Mouse (Mus musculus) heart, embryonic 14.5 days (tissue): Measurements from ENCODE around the gene Npas3. TPM values are rescaled to one million over a fixed set of nuclear protein-coding genes. Genes with fewer than 3 reads are reported as not detected.

ENCODE experiments used
- ATAC-seq: fragments of 200-750 bp; cut with Nextera tagmentation; 2 replicates; pipeline ENCODE4 v1.8.0; 2017; ENCODE audit warnings: low read depth, moderate TSS enrichment; ENCODE audit not compliant: insufficient number of reproducible peaks, insufficient read depth, low FRiP score
- H3K27ac ChIP-seq, 2 experiments: fragments of 200-500 bp in 1 of 2; fragments of 300-500 bp in 1 of 2; sonication (generic) in 1 of 2; replicated peaks in 1 of 2; 2 replicates each; pipeline ENCODE4 v1.5.1; 2012 to 2014; ENCODE audit warnings: low read depth in 2 of 2, low read length in 2 of 2, control low read depth in 1 of 2, mild to moderate bottlenecking in 1 of 2, mixed read lengths in 1 of 2; ENCODE audit not compliant: control insufficient read depth in 1 of 2, insufficient read depth in 1 of 2
- H3K27me3 ChIP-seq: fragments of 300-500 bp; sonication (generic); 2 replicates; pipeline ENCODE4 v1.6.1; 2014; ENCODE audit warnings: mild to moderate bottlenecking, low read length, control low read depth; ENCODE audit not compliant: control insufficient read depth, insufficient read depth
- H3K36me3 ChIP-seq: fragments of 300-500 bp; sonication (generic); 2 replicates; pipeline ENCODE4 v1.6.1; 2014; ENCODE audit warnings: mild to moderate bottlenecking, control low read depth, low read length, mixed read lengths; ENCODE audit not compliant: control insufficient read depth, insufficient read depth
- H3K4me1 ChIP-seq, 2 experiments: fragments of 200-500 bp in 1 of 2; fragments of 300-500 bp in 1 of 2; sonication (generic) in 1 of 2; 2 replicates each; pipeline ENCODE4 v1.6.1; 2012 to 2014; ENCODE audit warnings: low read length in 2 of 2, control low read depth in 1 of 2, mixed read lengths in 1 of 2; ENCODE audit not compliant: control insufficient read depth in 2 of 2, insufficient read depth in 2 of 2
- H3K4me2 ChIP-seq: fragments of 300-500 bp; sonication (generic); 2 replicates; pipeline ENCODE4 v1.6.1; 2014; ENCODE audit warnings: mild to moderate bottlenecking, low read length
- H3K4me3 ChIP-seq, 2 experiments: fragments of 200-500 bp in 1 of 2; fragments of 300-500 bp in 1 of 2; sonication (generic) in 1 of 2; 2 replicates each; pipeline ENCODE4 v1.5.1; 2012 to 2014; ENCODE audit warnings: low read length in 2 of 2, mild to moderate bottlenecking in 2 of 2, control low read depth in 1 of 2, low read depth in 1 of 2, moderate library complexity in 1 of 2; ENCODE audit not compliant: control insufficient read depth in 1 of 2, insufficient read depth in 1 of 2
- H3K9ac ChIP-seq: fragments of 300-500 bp; sonication (generic); 2 replicates; pipeline ENCODE4 v1.6.1; 2014; ENCODE audit warnings: mild to moderate bottlenecking, low read length
- H3K9me3 ChIP-seq: fragments of 300-500 bp; sonication (generic); 2 replicates; pipeline ENCODE4 v1.6.1; 2016; ENCODE audit warnings: low read length, control low read depth; ENCODE audit not compliant: control insufficient read depth
- WGBS: fragments of 180-500 bp; shearing (Covaris S2); extraction: QIAGEN DNeasy Blood & Tissue Kit; methylation state at CpG from one replicate; pipeline ENCODE4 v1.1.7; 2014; 5-methylcytosine and 5-hydroxymethylcytosine counted together
- polyA plus RNA-seq: library from polyadenylated mRNA; unstranded; fragments of >200 nt; fragmentation: Nextera tagmentation; extraction: Ambion mirVana; gene quantifications from 2 replicates; pipeline ENCODE4 v1.2.1, GENCODE M21; 2014

Gene Npas3
- polyA plus RNA-seq, 1 experiment from 2014 or later: 1.3 TPM

GRCm38 (mm10) chr12:53247491-53248035 is 914 bp upstream of the Npas3 start:
- H3K27ac ChIP-seq: no peak overlapping the region
- H3K4me3 ChIP-seq: peak overlapping the region; percentile 50 to 58
- WGBS: under 1% methylated on average over 25 of the region's 25 CpGs
- ATAC-seq: no peak
- peaks cover 76% of the 10 kb centered on the region for H3K27me3 ChIP-seq
- H3K9ac ChIP-seq: no peak overlapping the region
- peak overlapping the region; percentile 96 for H3K4me2 ChIP-seq
- H3K9me3 ChIP-seq: no peaks in the 10 kb centered on the region
- peaks cover 10 to 21% of the 10 kb centered on the region in 2 experiments for H3K4me1 ChIP-seq
- H3K36me3 ChIP-seq: no peaks in the 10 kb centered on the region

DNA sequence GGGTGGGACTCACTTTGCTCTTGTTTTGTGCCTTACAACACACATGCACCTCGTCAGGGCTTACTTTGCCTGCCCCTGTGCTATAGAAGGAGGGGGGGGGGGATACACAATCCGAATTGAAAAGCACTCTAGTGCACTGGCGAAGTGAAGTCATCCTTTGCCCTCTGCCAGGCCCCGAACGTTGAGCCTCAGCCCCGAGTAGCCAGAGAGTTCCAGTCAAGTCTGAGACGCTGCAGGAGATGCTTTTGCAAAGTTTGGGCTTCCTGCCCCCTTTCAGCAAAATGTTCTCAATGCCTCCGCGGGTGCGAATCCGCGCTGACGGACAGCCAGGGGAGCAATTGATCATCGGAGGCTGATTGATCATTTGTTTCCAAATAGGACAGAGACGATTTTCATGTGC is 319 bp downstream of the Npas3 start:
- Histone ChIP-seq H3K9ac (peak overlapping the region; percentile 60), H3K9me3 (no peaks in the 10 kb centered on the region), H3K36me3 (no peaks in the 10 kb centered on the region), H3K4me2 (peak overlapping the region; percentile 96), H3K4me3 (peak overlapping the region; percentile 50 to 58), H3K27ac (no peak overlapping the region), H3K4me1 (peaks cover 10 to 23% of the 10 kb centered on the region in 2 experiments), H3K27me3 (peaks cover 71% of the 10 kb centered on the region)
- WGBS: under 1% methylated on average over 15 of the region's 15 CpGs
- ATAC-seq: no peak

DNA sequence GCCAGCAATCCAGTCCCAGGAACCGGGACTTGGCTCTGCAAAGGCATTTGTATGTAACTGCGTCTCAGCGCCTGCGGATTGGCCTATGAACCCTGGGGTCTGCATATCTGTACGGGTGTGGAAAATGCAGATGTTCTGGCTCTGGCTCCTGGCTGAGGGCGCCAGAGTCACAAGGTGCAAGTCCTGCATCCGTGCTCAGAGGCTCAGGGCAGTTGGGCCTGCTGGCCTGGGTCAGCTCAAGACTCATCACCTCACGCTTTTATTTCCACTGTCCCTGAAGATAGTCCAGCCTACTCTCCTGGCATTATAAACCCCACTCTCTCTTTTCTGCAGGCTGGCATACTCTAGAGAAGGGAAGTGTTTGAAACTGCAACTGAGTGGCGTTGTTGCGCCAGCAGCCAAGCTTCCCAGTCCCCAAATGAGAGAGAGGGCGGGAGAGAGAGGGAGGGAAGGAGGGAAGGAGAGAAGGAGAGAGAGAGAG is 3.3 kb downstream of the Npas3 start:
- peaks cover 63% of the 10 kb centered on the region for H3K27me3 ChIP-seq
- WGBS: 0% methylated on average over 11 of the region's 11 CpGs
- no peak overlapping the region for H3K27ac ChIP-seq
- peak; percentile 16; the same call in 1 of the 2 replicates for ATAC-seq
- no peaks in the 10 kb centered on the region for H3K36me3 ChIP-seq
- H3K9me3 ChIP-seq: no peaks in the 10 kb centered on the region
- H3K4me2 ChIP-seq: peak overlapping the region; percentile 97
- H3K9ac ChIP-seq: no peak overlapping the region
- H3K4me3 ChIP-seq: peak overlapping the region; percentile 77 to 92
- H3K4me1 ChIP-seq: peaks cover 9 to 24% of the 10 kb centered on the region in 2 experiments

- Histone ChIP-seq H3K4me1 (peaks cover 7 to 24% of the 10 kb centered on the region in 2 experiments), H3K4me2 (peak overlapping the region; percentile 97), H3K27me3 (peaks cover 59% of the 10 kb centered on the region), H3K9me3 (no peaks in the 10 kb centered on the region), H3K36me3 (no peaks in the 10 kb centered on the region), H3K27ac (peak overlapping the region in 1 of 2 experiments; percentile 73; a peak in 2 of 4 replicates), H3K4me3 (peak overlapping the region; percentile 77 to 92), H3K9ac (peak overlapping the region; percentile 86)
- WGBS: 0% methylated on average over 12 of the region's 23 CpGs
- peak; percentile 51; the same call in 1 of the 2 replicates for ATAC-seq
Measured at GRCm38 (mm10) chr12:53252213-53252571, 3.7 kb downstream of the Npas3 start.

- Histone ChIP-seq H3K36me3 (no peaks in the 10 kb centered on the region), H3K4me3 (peak overlapping the region; percentile 77 to 92), H3K9me3 (no peaks in the 10 kb centered on the region), H3K27me3 (peaks cover 53% of the 10 kb centered on the region), H3K4me1 (peaks cover 4 to 20% of the 10 kb centered on the region in 2 experiments), H3K9ac (peak overlapping the region; percentile 86), H3K27ac (peak overlapping the region; percentile 64 to 73), H3K4me2 (peak overlapping the region; percentile 97)
- WGBS: 2% methylated on average over 67 of the region's 115 CpGs
- ATAC-seq: 0 out of 2 replicates have a peak, but pooled peaks have one; percentile 26
Measured at GRCm38 (mm10) chr12:53252572-53253422, 4.3 kb downstream of the Npas3 start.

GRCm38 (mm10) chr12:53253461-53254159 is 5.1 kb downstream of the Npas3 start:
- no peak for ATAC-seq
- Histone ChIP-seq H3K9me3 (no peaks in the 10 kb centered on the region), H3K4me2 (peak overlapping the region; percentile 97), H3K9ac (peak overlapping the region; percentile 86), H3K27ac (peak overlapping the region; percentile 27 to 73; a peak in 2 of 4 replicates), H3K36me3 (no peaks in the 10 kb centered on the region), H3K27me3 (peaks cover 44% of the 10 kb centered on the region), H3K4me3 (peak overlapping the region; percentile 77 to 92), H3K4me1 (peaks cover 4 to 13% of the 10 kb centered on the region in 2 experiments; a peak in 3 of 4 replicates)
- WGBS: 1% methylated on average over 25 of the region's 32 CpGs

- ATAC-seq: no peak
- Histone ChIP-seq H3K36me3 (no peaks in the 10 kb centered on the region), H3K9ac (no peak overlapping the region), H3K4me2 (peak overlapping the region; percentile 97), H3K9me3 (no peaks in the 10 kb centered on the region), H3K4me3 (peak overlapping the region; percentile 50 to 77), H3K27me3 (peaks cover 39% of the 10 kb centered on the region), H3K27ac (no peak overlapping the region), H3K4me1 (peaks cover 4 to 11% of the 10 kb centered on the region in 2 experiments; a peak in 3 of 4 replicates)
- 11% methylated on average over 6 of the region's 6 CpGs for WGBS
Measured at GRCm38 (mm10) chr12:53254160-53254480, 5.6 kb downstream of the Npas3 start.
